Mouse (Mus musculus): ENCODE measurements around the gene Scaf1. TPM values are rescaled to one million over a fixed set of nuclear protein-coding genes. Genes with fewer than 3 reads are reported as not detected.
A peak's percentile ranks its signal among the peaks of the same experiment; 100 is the strongest.

Gene Scaf1
- polyA plus RNA-seq, 1 experiment from 2014 or later, result 46.2 TPM

DNA sequence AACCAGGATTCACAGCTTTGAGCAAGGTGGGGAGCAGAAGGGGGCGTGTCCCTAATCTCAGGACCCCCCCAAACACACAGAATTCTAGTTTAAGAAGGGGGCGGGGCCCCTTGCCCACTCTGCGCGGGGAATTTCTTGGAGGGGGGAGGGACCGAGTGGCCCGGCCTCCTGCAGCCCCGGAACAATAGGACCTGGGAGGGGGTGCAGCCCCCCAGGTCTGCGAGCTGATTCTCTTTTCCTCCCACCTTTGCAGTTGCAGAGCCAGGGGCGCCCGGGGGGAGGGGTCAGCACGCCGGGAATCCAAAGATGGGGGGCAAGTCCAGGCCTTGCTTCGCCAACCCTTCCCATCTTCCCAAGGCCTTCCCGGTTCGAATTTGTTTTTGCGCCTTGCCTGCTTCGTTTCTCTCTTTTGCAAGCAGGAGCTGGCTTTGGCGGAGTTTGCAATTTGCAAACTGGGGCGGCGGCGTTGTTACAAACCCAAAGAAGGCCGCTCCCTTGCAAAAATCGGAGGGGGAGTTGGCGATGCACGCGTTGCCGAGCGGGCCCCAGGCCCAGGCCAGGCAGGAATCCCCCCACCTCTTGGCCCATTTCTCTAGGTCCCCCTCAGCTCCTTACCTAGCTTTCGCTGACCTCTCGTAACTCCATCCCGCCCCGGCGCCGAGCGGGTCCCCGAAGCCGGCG lies 36.2 kb upstream of the Scaf1 start:
- Histone ChIP-seq H3K4me1 (peaks cover 46% of the 10 kb centered on the region), H3K9me3 (no peaks in the 10 kb centered on the region), H3K36me3 (replicated peaks) (peaks cover 41% of the 10 kb centered on the region), H3K4me3 (peak overlapping the region; percentile 97), H3K27ac (replicated peaks) (peak overlapping the region; percentile 99), H3K27me3 (replicated peaks; ENCODE audit: low read depth, poor library complexity, severe bottlenecking) (no peaks in the 10 kb centered on the region)
- peak; percentile 58 for DNase-seq (ENCODE audit: low spot score)
- WGBS, result under 1% methylated on average over 38 of the region's 38 CpGs

- Histone ChIP-seq H3K27me3 (replicated peaks; ENCODE audit: low read depth, poor library complexity, severe bottlenecking) (no peaks in the 10 kb centered on the region), H3K36me3 (replicated peaks) (peaks cover 48% of the 10 kb centered on the region), H3K4me1 (peaks cover 53% of the 10 kb centered on the region), H3K9me3 (no peaks in the 10 kb centered on the region), H3K4me3 (peak overlapping the region; percentile 97), H3K27ac (replicated peaks) (peak overlapping the region; percentile 99)
- WGBS, result 2% methylated on average over 13 of the region's 13 CpGs
- DNase-seq (ENCODE audit: low spot score), result peak; percentile 54
Measured at GRCm38 (mm10) chr7:45051601-45051974, 35.4 kb upstream of the Scaf1 start.

DNA sequence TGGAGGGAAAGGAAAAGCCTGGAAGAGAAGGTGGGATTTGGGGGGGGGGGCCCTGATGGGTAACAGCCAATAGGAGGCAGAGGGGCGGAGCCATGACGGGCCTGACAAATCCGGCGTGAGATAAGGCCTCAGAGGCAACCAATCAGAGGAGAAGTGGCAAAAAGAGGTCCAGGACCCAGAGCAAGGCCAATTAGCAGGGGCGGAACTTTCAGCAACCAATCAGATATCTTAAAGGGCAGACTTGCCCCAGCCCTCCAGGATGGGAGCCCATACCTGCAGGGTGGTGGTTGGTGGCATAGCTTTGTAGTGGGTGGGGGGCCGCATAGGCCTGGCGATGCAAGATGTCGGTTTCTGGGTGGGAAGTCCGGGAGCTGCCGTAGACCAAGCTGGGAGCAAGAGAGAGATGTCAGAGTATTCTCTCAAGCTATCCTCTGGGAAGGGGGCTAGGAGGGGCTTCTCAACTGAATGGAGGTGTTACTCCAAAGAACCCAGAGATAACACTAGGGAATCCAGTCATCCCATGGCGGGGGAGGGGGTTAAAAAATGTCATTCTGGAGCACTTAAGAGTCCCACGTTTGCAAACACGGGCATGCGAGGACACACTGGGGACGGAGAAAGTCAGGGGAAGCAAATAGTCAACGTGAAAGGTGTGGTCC lies 34.9 kb upstream of the Scaf1 start:
- H3K27ac ChIP-seq (replicated peaks), result peak overlapping the region; percentile 99

DNA sequence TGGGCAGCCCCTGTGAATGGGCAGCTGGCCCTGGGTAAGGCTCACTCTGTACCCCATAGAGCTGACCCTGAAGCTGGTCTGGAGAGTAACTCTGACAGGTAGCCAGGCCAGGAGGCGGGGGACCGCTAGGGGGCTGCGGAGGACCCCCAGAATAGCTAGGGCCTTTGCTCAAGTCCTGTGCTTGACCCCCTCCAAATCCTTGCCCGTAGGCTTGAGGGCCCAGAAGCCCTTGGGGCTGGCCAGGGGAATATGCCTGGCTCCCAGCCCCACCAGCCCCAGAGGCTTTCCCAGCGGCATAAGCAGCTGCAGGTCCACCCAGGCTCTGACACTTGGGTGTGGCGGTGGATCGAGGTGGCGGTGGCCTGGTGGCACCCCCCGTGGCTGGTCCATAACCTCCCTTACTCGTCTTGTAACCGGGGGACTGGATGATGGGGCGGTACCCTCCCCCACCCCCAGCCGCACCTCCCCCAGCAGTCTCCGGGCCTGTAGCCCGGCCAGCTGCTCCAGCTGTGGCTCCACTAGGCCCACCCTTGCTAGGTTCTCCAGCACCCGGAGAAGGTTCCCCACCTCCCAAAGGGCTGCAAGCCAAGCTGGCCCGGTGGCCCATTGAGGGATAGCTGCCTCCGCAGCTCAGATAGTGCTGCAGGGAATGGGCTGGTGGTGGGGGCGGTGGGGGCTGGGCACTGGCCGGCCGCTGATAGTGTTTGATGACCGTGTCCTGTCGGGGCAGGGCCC lies 32.9 kb upstream of the Scaf1 start:
- Histone ChIP-seq H3K27ac (replicated peaks) (0 out of 2 replicates have a peak overlapping the region, but pooled peaks have one; percentile 24), H3K4me3 (peak overlapping the region; percentile 97), H3K4me1 (peaks cover 48% of the 10 kb centered on the region), H3K36me3 (replicated peaks) (peaks cover 73% of the 10 kb centered on the region), H3K9me3 (no peaks in the 10 kb centered on the region), H3K27me3 (replicated peaks; ENCODE audit: low read depth, poor library complexity, severe bottlenecking) (no peaks in the 10 kb centered on the region)
- DNase-seq (ENCODE audit: low spot score), result no peak
- 97% methylated on average over 23 of the region's 23 CpGs for WGBS

More for the DNA sequence above, 34.9 kb upstream of the Scaf1 start:
- Histone ChIP-seq H3K4me3 (peak overlapping the region; percentile 97), H3K36me3 (replicated peaks) (peaks cover 53% of the 10 kb centered on the region), H3K4me1 (peaks cover 56% of the 10 kb centered on the region), H3K9me3 (no peaks in the 10 kb centered on the region), H3K27me3 (replicated peaks; ENCODE audit: low read depth, poor library complexity, severe bottlenecking) (no peaks in the 10 kb centered on the region)
- peak; percentile 92 for DNase-seq (ENCODE audit: low spot score)
- WGBS, result 3% methylated on average over 16 of the region's 16 CpGs

DNA sequence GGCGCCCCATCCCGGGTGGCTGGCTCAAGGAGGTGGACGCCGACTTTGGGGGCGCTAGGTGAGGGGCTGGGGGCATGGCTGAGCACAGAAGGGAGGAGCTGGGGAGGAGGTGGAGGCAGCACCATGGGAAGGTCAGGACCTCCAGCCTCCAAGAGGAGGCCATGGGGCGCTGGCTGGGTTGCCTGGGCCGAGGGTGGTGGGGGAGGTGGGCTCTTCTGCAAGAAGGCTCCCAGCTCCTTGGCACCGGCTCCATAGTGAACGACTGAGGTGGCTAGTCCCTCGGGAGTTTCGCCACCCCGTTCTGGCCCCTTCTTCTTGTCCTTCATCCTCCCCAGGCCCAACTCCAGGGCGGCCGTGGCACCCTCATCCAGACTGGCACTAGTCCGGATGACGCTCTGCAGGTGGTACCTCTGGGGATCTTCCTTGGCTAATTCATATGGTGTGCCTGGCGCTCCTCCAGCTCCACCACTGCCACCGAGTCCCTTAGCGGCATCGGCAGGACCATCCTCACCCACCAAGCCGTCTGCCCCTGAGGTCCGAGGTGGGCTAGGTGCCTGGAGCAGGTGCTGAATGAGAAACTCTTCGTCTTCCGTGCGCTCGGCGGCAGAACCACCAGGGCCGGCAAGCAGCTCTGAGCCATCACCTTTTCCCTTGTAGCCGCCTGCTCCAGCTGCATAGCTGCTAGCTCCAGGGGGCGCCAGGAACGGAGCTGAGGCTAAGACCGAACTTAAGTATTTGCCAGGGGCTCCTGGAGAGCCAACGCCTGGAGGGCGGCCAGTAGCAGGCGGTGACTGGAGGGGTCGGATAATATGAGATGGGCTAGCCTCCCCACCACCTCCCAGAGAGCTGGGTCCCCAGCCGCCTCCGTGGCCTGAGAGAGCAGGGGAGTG lies 32.1 kb upstream of the Scaf1 start:
- WGBS, result 93% methylated on average over 38 of the region's 38 CpGs
- Histone ChIP-seq H3K27ac (replicated peaks) (no peak overlapping the region), H3K9me3 (no peaks in the 10 kb centered on the region), H3K36me3 (replicated peaks) (peaks cover 82% of the 10 kb centered on the region), H3K27me3 (replicated peaks; ENCODE audit: low read depth, poor library complexity, severe bottlenecking) (no peaks in the 10 kb centered on the region), H3K4me3 (peak overlapping the region; percentile 97; the same call in 1 of the 2 replicates), H3K4me1 (peaks cover 42% of the 10 kb centered on the region)
- DNase-seq (ENCODE audit: low spot score), result no peak

DNA sequence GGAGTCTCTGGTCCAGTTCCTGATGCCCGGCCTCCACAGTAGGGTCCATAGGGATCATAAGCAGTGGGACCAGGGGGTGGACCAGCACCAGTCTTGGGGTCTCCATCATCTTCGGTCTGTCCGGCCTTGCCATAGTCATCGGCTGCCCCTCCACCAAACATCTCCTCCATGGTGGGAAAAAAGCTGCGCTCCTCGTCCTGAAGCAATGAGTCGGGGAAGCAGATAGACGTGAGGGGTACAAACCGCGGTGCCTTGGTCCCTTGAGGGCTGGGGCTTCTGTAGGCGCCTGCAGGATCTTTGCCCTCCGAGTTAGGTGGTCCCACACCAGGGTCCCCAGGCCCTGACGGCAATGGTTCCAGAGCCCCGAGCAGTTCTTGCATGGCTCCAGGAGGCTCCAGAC lies 31.3 kb upstream of the Scaf1 start:
- Histone ChIP-seq H3K36me3 (replicated peaks) (peaks cover 89% of the 10 kb centered on the region), H3K9me3 (no peaks in the 10 kb centered on the region), H3K4me1 (peaks cover 42% of the 10 kb centered on the region), H3K4me3 (peak overlapping the region; percentile 23; the same call in 1 of the 2 replicates), H3K27me3 (replicated peaks; ENCODE audit: low read depth, poor library complexity, severe bottlenecking) (no peaks in the 10 kb centered on the region), H3K27ac (replicated peaks) (no peak overlapping the region)
- no peak for DNase-seq (ENCODE audit: low spot score)
- WGBS, result 97% methylated on average over 14 of the region's 14 CpGs

GRCm38 (mm10) chr7:45046853-45047350 lies 30.7 kb upstream of the Scaf1 start:
- peaks cover 39% of the 10 kb centered on the region for H3K4me1 ChIP-seq
- peak overlapping the region; percentile 23; the same call in 1 of the 2 replicates for H3K4me3 ChIP-seq
- peaks cover 95% of the 10 kb centered on the region for H3K36me3 ChIP-seq (replicated peaks)
- no peak overlapping the region for H3K27ac ChIP-seq (replicated peaks)
- WGBS, result 95% methylated on average over 26 of the region's 26 CpGs
- no peaks in the 10 kb centered on the region for H3K9me3 ChIP-seq
- H3K27me3 ChIP-seq (replicated peaks; ENCODE audit: low read depth, poor library complexity, severe bottlenecking), result no peaks in the 10 kb centered on the region
- no peak for DNase-seq (ENCODE audit: low spot score)

DNA sequence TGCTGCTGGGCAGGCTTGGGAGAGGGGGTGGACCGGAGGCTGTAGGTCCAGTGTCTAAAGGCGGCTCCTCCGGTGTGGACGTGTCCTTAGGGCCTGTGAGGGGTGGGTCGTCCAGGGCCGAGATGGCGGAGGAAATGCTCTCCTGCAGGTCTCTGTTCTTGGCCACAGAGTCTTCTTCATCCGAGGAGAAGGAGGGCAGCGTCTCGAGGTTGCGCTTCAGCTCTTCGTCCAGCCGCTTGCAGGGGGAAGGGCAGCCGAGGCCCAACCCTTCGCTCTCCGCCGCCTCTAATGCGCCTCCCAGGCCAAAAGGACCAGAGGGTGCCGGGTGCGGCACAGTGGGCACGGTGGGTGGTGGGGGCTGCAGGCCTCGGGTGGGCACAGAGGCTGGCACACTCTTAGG lies 29.6 kb upstream of the Scaf1 start:
- Histone ChIP-seq H3K4me1 (peaks cover 27% of the 10 kb centered on the region), H3K27ac (replicated peaks) (no peak overlapping the region), H3K9me3 (no peaks in the 10 kb centered on the region), H3K36me3 (replicated peaks) (peaks cover 100% of the 10 kb centered on the region), H3K4me3 (peak overlapping the region; percentile 25; the same call in 1 of the 2 replicates), H3K27me3 (replicated peaks; ENCODE audit: low read depth, poor library complexity, severe bottlenecking) (no peaks in the 10 kb centered on the region)
- no peak for DNase-seq (ENCODE audit: low spot score)
- 92% methylated on average over 22 of the region's 22 CpGs for WGBS

DNA sequence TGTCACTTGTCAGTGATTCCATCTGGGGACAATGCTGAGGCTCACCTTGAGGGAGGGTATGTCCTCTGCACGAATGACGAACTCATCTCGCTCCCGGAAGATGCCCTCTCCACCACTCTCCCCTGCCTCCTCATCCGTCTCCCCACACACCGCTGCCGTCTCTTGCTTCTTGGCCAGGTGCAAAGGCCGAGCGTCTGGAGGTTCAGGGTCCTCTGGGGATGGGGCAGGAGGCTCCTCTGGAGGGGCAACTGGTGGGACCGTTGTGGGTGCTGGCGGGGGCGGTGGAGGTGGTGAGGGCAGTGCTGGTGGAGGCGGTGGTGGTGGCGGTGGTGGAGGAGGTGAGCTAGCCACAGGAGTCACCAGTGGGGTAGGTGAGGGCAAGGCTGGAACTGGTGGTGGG lies 27.1 kb upstream of the Scaf1 start:
- H3K36me3 ChIP-seq (replicated peaks), result peaks cover 100% of the 10 kb centered on the region
- DNase-seq (ENCODE audit: low spot score), result no peak

DNA sequence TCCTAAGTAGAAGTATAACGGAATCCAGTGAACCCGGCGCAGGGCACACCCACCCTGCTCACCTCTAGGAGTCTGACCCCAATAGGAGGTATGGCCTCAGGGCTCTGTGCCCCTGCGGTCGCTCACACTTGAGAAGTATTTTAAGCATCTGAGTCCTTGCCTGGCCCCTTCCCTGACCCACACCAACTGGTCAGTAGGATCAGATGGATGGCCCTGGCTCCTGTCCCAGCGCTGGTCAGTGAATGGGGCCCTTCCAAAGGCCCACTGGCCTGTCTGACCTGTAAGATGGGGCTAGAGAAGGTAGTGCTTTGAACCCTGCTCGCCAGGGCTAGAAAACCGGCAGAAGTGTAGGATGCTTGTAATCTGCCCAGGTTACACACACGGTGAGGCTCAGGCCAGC lies 24.7 kb upstream of the Scaf1 start:
- Histone ChIP-seq H3K27ac (replicated peaks) (no peak overlapping the region), H3K9me3 (no peaks in the 10 kb centered on the region), H3K4me1 (no peaks in the 10 kb centered on the region), H3K27me3 (replicated peaks; ENCODE audit: low read depth, poor library complexity, severe bottlenecking) (no peaks in the 10 kb centered on the region), H3K4me3 (no peak overlapping the region), H3K36me3 (replicated peaks) (peaks cover 100% of the 10 kb centered on the region)
- DNase-seq (ENCODE audit: low spot score), result no peak
- 93% methylated on average over 9 of the region's 9 CpGs for WGBS

More for the DNA sequence above, 27.1 kb upstream of the Scaf1 start:
- Histone ChIP-seq H3K9me3 (no peaks in the 10 kb centered on the region), H3K27ac (replicated peaks) (no peak overlapping the region), H3K4me1 (peaks cover 10% of the 10 kb centered on the region), H3K4me3 (peak overlapping the region; percentile 6; the same call in 1 of the 2 replicates), H3K27me3 (replicated peaks; ENCODE audit: low read depth, poor library complexity, severe bottlenecking) (no peaks in the 10 kb centered on the region)
- 95% methylated on average over 14 of the region's 14 CpGs for WGBS

GRCm38 (mm10) chr7:45038411-45038810 lies 22.2 kb upstream of the Scaf1 start:
- H3K4me3 ChIP-seq, result no peak overlapping the region
- no peaks in the 10 kb centered on the region for H3K27me3 ChIP-seq (replicated peaks; ENCODE audit: low read depth, poor library complexity, severe bottlenecking)
- no peaks in the 10 kb centered on the region for H3K4me1 ChIP-seq
- no peak for DNase-seq (ENCODE audit: low spot score)
- WGBS, result 94% methylated on average over 9 of the region's 9 CpGs
- H3K36me3 ChIP-seq (replicated peaks), result peaks cover 100% of the 10 kb centered on the region
- no peaks in the 10 kb centered on the region for H3K9me3 ChIP-seq
- H3K27ac ChIP-seq (replicated peaks), result no peak overlapping the region
